Mouse (Mus musculus): ENCODE measurements around the gene Tmem238. TPM values are rescaled to one million over a fixed set of nuclear protein-coding genes. Genes with fewer than 3 reads are reported as not detected.
"Not testable (repeated sequence)": the region's sequence is repeated elsewhere in the genome, so short reads cannot be mapped to it uniquely, and the experiment has no call there.

The Tmem238 gene
- 3.9 and 4.4 TPM in 2 replicates for polyA plus RNA-seq (2016; fragmentation: Nextera tagmentation; extraction: Ambion mirVana)

GRCm38 (mm10) chr7:4789436-4789935 lies at the start of gene Tmem238:
Tmem238 (minus strand) TSS chr7:4789656.
- peak within 1 kb of the TSS; percentile 67 for H3K4me3 ChIP-seq
- peaks cover 25% of the 10 kb centered on the region for H3K4me1 ChIP-seq
- H3K9me3 ChIP-seq: no peaks in the 10 kb centered on the region
- H3K36me3 ChIP-seq (replicated peaks): peaks cover 12% of the 10 kb centered on the region
- DNase-seq (ENCODE audit: extremely low spot score, low spot score): no peak
- H3K27me3 ChIP-seq (ENCODE audit: poor library complexity, severe bottlenecking): peaks cover 50% of the 10 kb centered on the region
- 7% methylated on average over 40 of the region's 40 CpGs for WGBS
- peak within 1 kb of the TSS; percentile 91 for H3K27ac ChIP-seq

- H3K27me3 ChIP-seq (ENCODE audit: poor library complexity, severe bottlenecking): peaks cover 86% of the 10 kb centered on the region
- no peak overlapping the region for H3K4me3 ChIP-seq
- H3K4me1 ChIP-seq: peaks cover 32% of the 10 kb centered on the region
- no peaks in the 10 kb centered on the region for H3K9me3 ChIP-seq
- no peak overlapping the region for H3K27ac ChIP-seq
- WGBS: 44% methylated on average over 1 of the region's 1 CpGs
- no peaks in the 10 kb centered on the region for H3K36me3 ChIP-seq (replicated peaks)
- no peak for DNase-seq (ENCODE audit: extremely low spot score, low spot score)
Measured at GRCm38 (mm10) chr7:4837639-4838038, 48.2 kb upstream of the Tmem238 start.

- WGBS: under 1% methylated on average over 51 of the region's 51 CpGs
- Histone ChIP-seq H3K27me3 (ENCODE audit: poor library complexity, severe bottlenecking) (peaks cover 82% of the 10 kb centered on the region), H3K36me3 (replicated peaks) (no peaks in the 10 kb centered on the region), H3K4me3 (peak overlapping the region; percentile 65), H3K27ac (peak overlapping the region; percentile 86), H3K4me1 (peaks cover 23% of the 10 kb centered on the region), H3K9me3 (no peaks in the 10 kb centered on the region)
- peak; percentile 71 for DNase-seq (ENCODE audit: extremely low spot score, low spot score)
Measured at GRCm38 (mm10) chr7:4836351-4836792, 46.9 kb upstream of the Tmem238 start.

- peak overlapping the region; percentile 65 for H3K4me3 ChIP-seq
- no peaks in the 10 kb centered on the region for H3K9me3 ChIP-seq
- H3K36me3 ChIP-seq (replicated peaks): no peaks in the 10 kb centered on the region
- 5% methylated on average over 34 of the region's 34 CpGs for WGBS
- no peak for DNase-seq (ENCODE audit: extremely low spot score, low spot score)
- H3K27ac ChIP-seq: peak overlapping the region; percentile 86
- peaks cover 25% of the 10 kb centered on the region for H3K4me1 ChIP-seq
- H3K27me3 ChIP-seq (ENCODE audit: poor library complexity, severe bottlenecking): peaks cover 85% of the 10 kb centered on the region
Measured at GRCm38 (mm10) chr7:4835631-4836327, 46.3 kb upstream of the Tmem238 start.

GRCm38 (mm10) chr7:4830476-4830875 lies 41.0 kb upstream of the Tmem238 start:
- H3K9me3 ChIP-seq: no peaks in the 10 kb centered on the region
- no peaks in the 10 kb centered on the region for H3K36me3 ChIP-seq (replicated peaks)
- H3K4me1 ChIP-seq: peaks cover 10% of the 10 kb centered on the region; the same call in 1 of the 2 replicates
- H3K4me3 ChIP-seq: no peak overlapping the region
- peak; percentile 29 for DNase-seq (ENCODE audit: extremely low spot score, low spot score)
- no peak overlapping the region for H3K27ac ChIP-seq
- peaks cover 51% of the 10 kb centered on the region for H3K27me3 ChIP-seq (ENCODE audit: poor library complexity, severe bottlenecking)
- WGBS: 8% methylated on average over 12 of the region's 12 CpGs

- 58% methylated on average over 4 of the region's 4 CpGs for WGBS
- Histone ChIP-seq H3K9me3 (no peaks in the 10 kb centered on the region), H3K4me1 (peaks cover 19% of the 10 kb centered on the region), H3K36me3 (replicated peaks) (no peaks in the 10 kb centered on the region), H3K4me3 (no peak overlapping the region), H3K27me3 (ENCODE audit: poor library complexity, severe bottlenecking) (peaks cover 11% of the 10 kb centered on the region), H3K27ac (no peak overlapping the region)
- DNase-seq (ENCODE audit: extremely low spot score, low spot score): no peak
Measured at GRCm38 (mm10) chr7:4825365-4825764, 35.9 kb upstream of the Tmem238 start.

- whole genome bisulfite sequencing: 70% methylated on average over 6 of the region's 6 CpGs
- no peak for DNase-seq (ENCODE audit: extremely low spot score, low spot score)
Measured at GRCm38 (mm10) chr7:4822162-4822907, 32.9 kb upstream of the Tmem238 start.

GRCm38 (mm10) chr7:4821690-4822089 lies 32.2 kb upstream of the Tmem238 start:
- H3K27ac ChIP-seq: no peak overlapping the region
- H3K36me3 ChIP-seq (replicated peaks): no peaks in the 10 kb centered on the region
- H3K9me3 ChIP-seq: no peaks in the 10 kb centered on the region
- no peak for DNase-seq (ENCODE audit: extremely low spot score, low spot score)
- H3K4me3 ChIP-seq: no peak overlapping the region
- peaks cover 19% of the 10 kb centered on the region for H3K4me1 ChIP-seq
- 86% methylated on average over 4 of the region's 4 CpGs for WGBS
- H3K27me3 ChIP-seq (ENCODE audit: poor library complexity, severe bottlenecking): no peaks in the 10 kb centered on the region

More at GRCm38 (mm10) chr7:4822162-4822907, 32.9 kb upstream of the Tmem238 start:
- Histone ChIP-seq H3K36me3 (replicated peaks) (no peaks in the 10 kb centered on the region), H3K27ac (no peak overlapping the region), H3K4me3 (no peak overlapping the region), H3K4me1 (peaks cover 19% of the 10 kb centered on the region), H3K9me3 (no peaks in the 10 kb centered on the region), H3K27me3 (ENCODE audit: poor library complexity, severe bottlenecking) (no peaks in the 10 kb centered on the region)

- not testable (repeated sequence) for H3K27ac ChIP-seq; DNase-seq (ENCODE audit: extremely low spot score, low spot score); H3K36me3 ChIP-seq (replicated peaks); H3K4me3 ChIP-seq; H3K27me3 ChIP-seq (ENCODE audit: poor library complexity, severe bottlenecking); H3K9me3 ChIP-seq
- WGBS: 92% methylated on average over 7 of the region's 7 CpGs
- H3K4me1 ChIP-seq: peaks cover 19% of the 10 kb centered on the region
Measured at GRCm38 (mm10) chr7:4820925-4821324, 31.5 kb upstream of the Tmem238 start.

- H3K36me3 ChIP-seq (replicated peaks): peaks cover under 1% of the 10 kb centered on the region; the same call in 1 of the 2 replicates
- no peaks in the 10 kb centered on the region for H3K9me3 ChIP-seq
- no peak overlapping the region for H3K4me3 ChIP-seq
- DNase-seq (ENCODE audit: extremely low spot score, low spot score): no peak
- no peak overlapping the region for H3K27ac ChIP-seq
- H3K4me1 ChIP-seq: peaks cover 8% of the 10 kb centered on the region
- H3K27me3 ChIP-seq (ENCODE audit: poor library complexity, severe bottlenecking): no peaks in the 10 kb centered on the region
Measured at GRCm38 (mm10) chr7:4816559-4816958, 27.1 kb upstream of the Tmem238 start.

- peak overlapping the region; percentile 100 for H3K4me3 ChIP-seq
- no peaks in the 10 kb centered on the region for H3K9me3 ChIP-seq
- H3K27ac ChIP-seq: peak overlapping the region; percentile 98
- peaks cover 37% of the 10 kb centered on the region for H3K4me1 ChIP-seq
- WGBS: 23% methylated on average over 8 of the region's 8 CpGs
- H3K27me3 ChIP-seq (ENCODE audit: poor library complexity, severe bottlenecking): no peaks in the 10 kb centered on the region
- H3K36me3 ChIP-seq (replicated peaks): peaks cover 34% of the 10 kb centered on the region
- DNase-seq (ENCODE audit: extremely low spot score, low spot score): no peak
Measured at GRCm38 (mm10) chr7:4813105-4813791, 23.8 kb upstream of the Tmem238 start.

- H3K4me1 ChIP-seq: peaks cover 37% of the 10 kb centered on the region
- H3K27me3 ChIP-seq (ENCODE audit: poor library complexity, severe bottlenecking): no peaks in the 10 kb centered on the region
- H3K27ac ChIP-seq: peak within 1 kb of the TSS; percentile 98
- H3K4me3 ChIP-seq: peak within 1 kb of the TSS; percentile 100
- WGBS: under 1% methylated on average over 62 of the region's 62 CpGs
- H3K36me3 ChIP-seq (replicated peaks): peaks cover 39% of the 10 kb centered on the region
- DNase-seq (ENCODE audit: extremely low spot score, low spot score): peak; percentile 99
- no peaks in the 10 kb centered on the region for H3K9me3 ChIP-seq
Measured at GRCm38 (mm10) chr7:4812303-4813104, 23.0 kb upstream of the Tmem238 start, which contains the start of gene Ube2s. Ube2s (minus strand) TSS chr7:4812590.
